Mouse (Mus musculus) neural tube, embryonic 12.5 days (tissue): ENCODE data around the gene Unc13b. TPM values are rescaled to one million over a fixed set of nuclear protein-coding genes. Genes with fewer than 3 reads are reported as not detected.
A peak's percentile ranks its signal among the peaks of the same experiment; 100 is the strongest.

Experiments
- ATAC-seq: fragments of 200-750 bp; cut with Nextera tagmentation; 2 replicates; pipeline ENCODE4 v1.8.0; 2017; ENCODE audit warnings: low read depth, mild to moderate bottlenecking, moderate TSS enrichment, moderate library complexity; ENCODE audit not compliant: low FRiP score
- H3K27ac ChIP-seq: fragments of 300-500 bp; sonication (generic); 2 replicates; pipeline ENCODE4 v1.5.1; 2016
- H3K27me3 ChIP-seq: fragments of 300-500 bp; sonication (generic); replicated peaks from 2 replicates; pipeline ENCODE4 v1.6.1; 2016; ENCODE audit warnings: mild to moderate bottlenecking
- H3K36me3 ChIP-seq: fragments of 300-500 bp; sonication (generic); 2 replicates; pipeline ENCODE4 v1.6.1; 2016; ENCODE audit warnings: mild to moderate bottlenecking
- H3K4me1 ChIP-seq: fragments of 300-500 bp; sonication (generic); 2 replicates; pipeline ENCODE4 v1.6.1; 2016
- H3K4me2 ChIP-seq: fragments of 300-500 bp; sonication (generic); replicated peaks from 2 replicates; pipeline ENCODE4 v1.6.1; 2016; ENCODE audit warnings: mild to moderate bottlenecking
- H3K4me3 ChIP-seq: fragments of 300-500 bp; sonication (generic); 2 replicates; pipeline ENCODE4 v1.5.1; 2016
- H3K9ac ChIP-seq: fragments of 300-500 bp; sonication (generic); 2 replicates; pipeline ENCODE4 v1.6.1; 2016; ENCODE audit warnings: mild to moderate bottlenecking
- H3K9me3 ChIP-seq: fragments of 300-500 bp; sonication (generic); 2 replicates; pipeline ENCODE4 v1.6.1; 2016; ENCODE audit warnings: mild to moderate bottlenecking
- WGBS: fragments of 180-500 bp; shearing (Covaris S2); methylation state at CpG from one replicate; pipeline ENCODE4 v1.1.7; 2016; 5-methylcytosine and 5-hydroxymethylcytosine counted together
- polyA plus RNA-seq: library from polyadenylated mRNA; unstranded; fragments of >200 nt; fragmentation: Nextera tagmentation; extraction: Ambion mirVana; gene quantifications from 2 replicates; pipeline ENCODE4 v1.2.1, GENCODE M21; 2016

Unc13b gene
- polyA plus RNA-seq, 1 experiment from 2014 or later: 22.4 TPM

- H3K36me3 ChIP-seq: peaks cover 17% of the 10 kb centered on the region; the same call in 1 of the 2 replicates
Observed at GRCm38 (mm10) chr4:43248909-43249308, 190.2 kb downstream of the Unc13b start.

GRCm38 (mm10) chr4:43251269-43251668, 192.5 kb downstream of the Unc13b start:
- H3K36me3 ChIP-seq: peaks cover 27% of the 10 kb centered on the region

More at GRCm38 (mm10) chr4:43248909-43249308, 190.2 kb downstream of the Unc13b start:
- H3K4me1 ChIP-seq: peaks cover 4% of the 10 kb centered on the region; the same call in 1 of the 2 replicates
- no peak for ATAC-seq
- 64% methylated on average over 2 of the region's 2 CpGs for WGBS
- no peak overlapping the region for H3K27ac ChIP-seq
- H3K27me3 ChIP-seq: no peaks in the 10 kb centered on the region
- H3K9ac ChIP-seq: no peak overlapping the region
- H3K9me3 ChIP-seq: no peaks in the 10 kb centered on the region
- H3K4me3 ChIP-seq: no peak overlapping the region
- no peak overlapping the region for H3K4me2 ChIP-seq

GRCm38 (mm10) chr4:43257040-43257439, 198.3 kb downstream of the Unc13b start:
- no peaks in the 10 kb centered on the region for H3K9me3 ChIP-seq
- H3K9ac ChIP-seq: no peak overlapping the region
- no peak overlapping the region for H3K27ac ChIP-seq
- 94% methylated on average over 2 of the region's 2 CpGs for WGBS
- no peaks in the 10 kb centered on the region for H3K27me3 ChIP-seq
- no peak for ATAC-seq
- H3K4me2 ChIP-seq: no peak overlapping the region
- H3K4me1 ChIP-seq: no peaks in the 10 kb centered on the region
- H3K4me3 ChIP-seq: no peak overlapping the region
- peaks cover 37% of the 10 kb centered on the region for H3K36me3 ChIP-seq

More at GRCm38 (mm10) chr4:43251269-43251668, 192.5 kb downstream of the Unc13b start:
- WGBS: 87% methylated on average over 6 of the region's 6 CpGs
- no peak overlapping the region for H3K9ac ChIP-seq
- H3K4me1 ChIP-seq: peaks cover 4% of the 10 kb centered on the region; the same call in 1 of the 2 replicates
- no peaks in the 10 kb centered on the region for H3K9me3 ChIP-seq
- H3K27ac ChIP-seq: no peak overlapping the region
- H3K4me3 ChIP-seq: no peak overlapping the region
- H3K4me2 ChIP-seq: no peak overlapping the region
- H3K27me3 ChIP-seq: no peaks in the 10 kb centered on the region
- ATAC-seq: no peak

- Histone ChIP-seq H3K4me2 (no peak overlapping the region), H3K4me3 (no peak overlapping the region), H3K27me3 (no peaks in the 10 kb centered on the region), H3K9me3 (no peaks in the 10 kb centered on the region), H3K27ac (no peak overlapping the region), H3K4me1 (no peaks in the 10 kb centered on the region), H3K36me3 (peaks cover 43% of the 10 kb centered on the region), H3K9ac (no peak overlapping the region)
- 94% methylated on average over 4 of the region's 4 CpGs for WGBS
- ATAC-seq: no peak
Observed at GRCm38 (mm10) chr4:43258556-43258955, 199.8 kb downstream of the Unc13b start.

GRCm38 (mm10) chr4:43259435-43259834, 200.7 kb downstream of the Unc13b start:
- Histone ChIP-seq H3K9me3 (no peaks in the 10 kb centered on the region), H3K27ac (no peak overlapping the region), H3K36me3 (peaks cover 43% of the 10 kb centered on the region), H3K27me3 (no peaks in the 10 kb centered on the region), H3K9ac (no peak overlapping the region), H3K4me2 (no peak overlapping the region), H3K4me1 (no peaks in the 10 kb centered on the region), H3K4me3 (no peak overlapping the region)
- no peak for ATAC-seq
- 90% methylated on average over 3 of the region's 3 CpGs for WGBS

GRCm38 (mm10) chr4:43260096-43260495, 201.3 kb downstream of the Unc13b start:
- Histone ChIP-seq H3K4me1 (no peaks in the 10 kb centered on the region), H3K9me3 (no peaks in the 10 kb centered on the region), H3K27me3 (no peaks in the 10 kb centered on the region), H3K4me2 (no peak overlapping the region), H3K4me3 (no peak overlapping the region), H3K27ac (no peak overlapping the region), H3K9ac (no peak overlapping the region), H3K36me3 (peaks cover 41% of the 10 kb centered on the region)
- 72% methylated on average over 5 of the region's 5 CpGs for WGBS
- ATAC-seq: no peak

- H3K4me3 ChIP-seq: no peak overlapping the region
- peaks cover 20% of the 10 kb centered on the region for H3K36me3 ChIP-seq
- ATAC-seq: no peak
- H3K4me1 ChIP-seq: peaks cover 3% of the 10 kb centered on the region; the same call in 1 of the 2 replicates
- no peaks in the 10 kb centered on the region for H3K27me3 ChIP-seq
- no peak overlapping the region for H3K9ac ChIP-seq
- WGBS: 91% methylated on average over 6 of the region's 6 CpGs
- H3K4me2 ChIP-seq: no peak overlapping the region
- no peak overlapping the region for H3K27ac ChIP-seq
- no peaks in the 10 kb centered on the region for H3K9me3 ChIP-seq
Observed at GRCm38 (mm10) chr4:43262821-43263220, 204.1 kb downstream of the Unc13b start.

GRCm38 (mm10) chr4:43266146-43266545, 207.4 kb downstream of the Unc13b start:
- H3K4me1 ChIP-seq: peaks cover 3% of the 10 kb centered on the region; the same call in 1 of the 2 replicates
- WGBS: 58% methylated on average over 2 of the region's 2 CpGs
- H3K9ac ChIP-seq: no peak overlapping the region
- 0 out of 2 replicates have a peak, but pooled peaks cover 6% of the 10 kb centered on the region for H3K36me3 ChIP-seq
- no peak overlapping the region for H3K27ac ChIP-seq
- H3K4me2 ChIP-seq: 0 out of 2 replicates have a peak overlapping the region, but pooled peaks have one; percentile 76
- ATAC-seq: no peak
- H3K4me3 ChIP-seq: no peak overlapping the region
- no peaks in the 10 kb centered on the region for H3K9me3 ChIP-seq
- H3K27me3 ChIP-seq: no peaks in the 10 kb centered on the region

- WGBS: 2% methylated on average over 19 of the region's 19 CpGs
- peak within 1 kb of the TSS; percentile 76 for H3K4me2 ChIP-seq
Observed at GRCm38 (mm10) chr4:43266623-43267322, 208.0 kb downstream of the Unc13b start, which contains the start of gene Atp8b5. Gene Atp8b5 (plus strand): TSS chr4:43267159.

GRCm38 (mm10) chr4:43267323-43267658, 208.5 kb downstream of the Unc13b start:
- peak overlapping the region; percentile 76 for H3K4me2 ChIP-seq
- ATAC-seq: no peak; the same call in 1 of the 2 replicates
- no peaks in the 10 kb centered on the region for H3K9me3 ChIP-seq
- H3K4me1 ChIP-seq: peaks cover 3% of the 10 kb centered on the region; the same call in 1 of the 2 replicates
- 0 out of 2 replicates have a peak, but pooled peaks cover 6% of the 10 kb centered on the region for H3K36me3 ChIP-seq
- no peaks in the 10 kb centered on the region for H3K27me3 ChIP-seq
- 16% methylated on average over 2 of the region's 2 CpGs for WGBS
- no peak overlapping the region for H3K4me3 ChIP-seq
- no peak overlapping the region for H3K9ac ChIP-seq
- no peak overlapping the region for H3K27ac ChIP-seq

More at GRCm38 (mm10) chr4:43266623-43267322, 208.0 kb downstream of the Unc13b start, which contains the start of gene Atp8b5:
- Histone ChIP-seq H3K27ac (no peak within 1 kb of the TSS), H3K36me3 (0 out of 2 replicates have a peak, but pooled peaks cover 6% of the 10 kb centered on the region), H3K4me1 (peaks cover 3% of the 10 kb centered on the region; the same call in 1 of the 2 replicates), H3K4me3 (peak within 1 kb of the TSS; percentile 28), H3K27me3 (no peaks in the 10 kb centered on the region), H3K9me3 (no peaks in the 10 kb centered on the region), H3K9ac (peak within 1 kb of the TSS; percentile 51; the same call in 1 of the 2 replicates)
- ATAC-seq: peak; percentile 77

GRCm38 (mm10) chr4:43285476-43285875, 226.7 kb downstream of the Unc13b start:
- 94% methylated on average over 5 of the region's 5 CpGs for WGBS
- H3K4me3 ChIP-seq: no peak overlapping the region
- no peak for ATAC-seq
- no peak overlapping the region for H3K9ac ChIP-seq
- no peaks in the 10 kb centered on the region for H3K36me3 ChIP-seq
- no peak overlapping the region for H3K27ac ChIP-seq
- H3K27me3 ChIP-seq: no peaks in the 10 kb centered on the region
- no peaks in the 10 kb centered on the region for H3K9me3 ChIP-seq
- H3K4me1 ChIP-seq: no peaks in the 10 kb centered on the region
- no peak overlapping the region for H3K4me2 ChIP-seq

GRCm38 (mm10) chr4:43287305-43287704, 228.6 kb downstream of the Unc13b start:
- Histone ChIP-seq H3K36me3 (no peaks in the 10 kb centered on the region), H3K4me2 (no peak overlapping the region), H3K9me3 (no peaks in the 10 kb centered on the region), H3K4me3 (no peak overlapping the region), H3K4me1 (no peaks in the 10 kb centered on the region), H3K27ac (no peak overlapping the region), H3K9ac (no peak overlapping the region), H3K27me3 (no peaks in the 10 kb centered on the region)
- ATAC-seq: no peak
- WGBS: 83% methylated on average over 3 of the region's 3 CpGs
